Mouse (Mus musculus): Measurements from ENCODE around the gene Eri2. TPM values are rescaled to one million over a fixed set of nuclear protein-coding genes. Genes with fewer than 3 reads are reported as not detected.

Gene Eri2
- polyA plus RNA-seq, 1 experiment from 2014 or later: 26.2 TPM

Other genes starting within 250 kb of the Eri2 start
- gene Acsm2, start 239.7 kb downstream of the Eri2 start, polyA plus RNA-seq (2015; fragmentation: Nextera tagmentation; extraction: Ambion mirVana): 54.0 and 59.8 TPM in 2 replicates
- gene Acsm1, start 187.0 kb downstream of the Eri2 start, polyA plus RNA-seq (2015; fragmentation: Nextera tagmentation; extraction: Ambion mirVana): 5.2 and 7.4 TPM in 2 replicates
- not detected in 2 replicates for gene Acsm4, start 104.0 kb downstream of the Eri2 start, polyA plus RNA-seq (2015; fragmentation: Nextera tagmentation; extraction: Ambion mirVana)
- gene Thumpd1, start 73.3 kb downstream of the Eri2 start, polyA plus RNA-seq (2015; fragmentation: Nextera tagmentation; extraction: Ambion mirVana): 84.4 and 85.7 TPM in 2 replicates
- 0.92 and 1.1 TPM in 2 replicates for gene Acsm3, start 33.1 kb downstream of the Eri2 start, polyA plus RNA-seq (2015; fragmentation: Nextera tagmentation; extraction: Ambion mirVana)
- gene Rexo5, start 52 bp downstream of the Eri2 start, polyA plus RNA-seq (2015; fragmentation: Nextera tagmentation; extraction: Ambion mirVana): 23.9 and 27.7 TPM in 2 replicates
- 6.5 and 7.4 TPM in 2 replicates for gene Lyrm1, start 101.8 kb upstream of the Eri2 start, polyA plus RNA-seq (2015; fragmentation: Nextera tagmentation; extraction: Ambion mirVana)
- 10.9 and 11.3 TPM in 2 replicates for gene Dcun1d3, start 102.2 kb upstream of the Eri2 start, polyA plus RNA-seq (2015; fragmentation: Nextera tagmentation; extraction: Ambion mirVana)